Mouse (Mus musculus): Measurements from ENCODE around the gene Sdk2. TPM values are rescaled to one million over a fixed set of nuclear protein-coding genes. Genes with fewer than 3 reads are reported as not detected.
A peak's percentile ranks its signal among the peaks of the same experiment; 100 is the strongest.

Sdk2 gene
- polyA plus RNA-seq, 1 experiment from 2014 or later: 3.5 TPM

DNA sequence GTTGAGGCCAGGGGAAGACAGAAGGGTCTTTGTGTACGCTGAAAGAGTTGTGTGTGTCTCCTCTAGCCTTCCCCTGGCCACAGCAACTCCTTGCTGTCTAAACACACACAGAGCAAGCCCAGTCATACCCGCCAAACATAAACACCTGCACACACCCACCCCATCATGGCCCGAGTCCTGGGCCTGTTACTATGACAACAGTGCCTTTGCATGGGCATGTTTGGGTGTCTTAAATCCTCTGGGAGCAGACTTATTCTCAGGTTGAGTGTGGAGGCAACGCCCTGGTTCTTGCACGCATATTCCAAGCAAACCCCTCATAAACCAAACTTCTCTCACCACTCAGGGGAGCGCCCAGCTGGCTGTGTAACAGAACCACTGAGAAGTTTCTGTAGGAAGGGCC is 173.9 kb downstream of the Sdk2 start:
- no peak overlapping the region for H3K27ac ChIP-seq (ENCODE audit: low read depth)
- no peak for DNase-seq
- 59% methylated on average over 6 of the region's 6 CpGs for WGBS

DNA sequence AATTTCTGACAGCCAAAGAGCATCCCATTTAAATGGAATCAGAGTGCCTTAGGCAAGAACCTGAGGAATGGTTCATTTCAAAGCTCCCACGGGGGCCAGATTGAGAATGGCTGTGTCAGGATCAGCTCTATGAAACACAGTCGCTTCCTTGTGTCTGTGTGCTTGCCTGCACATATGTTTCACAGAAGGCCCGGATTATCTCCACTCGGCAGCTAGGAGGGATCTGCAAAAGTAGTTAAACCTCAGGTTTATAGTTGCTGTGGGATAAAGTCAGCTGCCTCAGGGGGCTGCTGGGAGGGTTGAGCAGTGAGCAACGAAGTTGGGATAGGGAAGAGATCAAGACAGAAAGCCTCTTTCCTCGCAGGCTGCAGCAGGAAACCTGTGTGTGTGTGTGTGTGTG is 174.8 kb downstream of the Sdk2 start:
- Histone ChIP-seq H3K9me3 (ENCODE audit: low read depth, low read length) (no peaks in the 10 kb centered on the region), H3K27me3 (ENCODE audit: insufficient read depth, low read length) (no peaks in the 10 kb centered on the region), H3K27ac (ENCODE audit: low read depth) (no peak overlapping the region), H3K9ac (no peak overlapping the region), H3K4me2 (no peak overlapping the region), H3K4me3 (ENCODE audit: low read depth, low read length) (no peak overlapping the region), H3K4me1 (ENCODE audit: insufficient read depth) (no peaks in the 10 kb centered on the region), H3K36me3 (ENCODE audit: insufficient read depth) (no peaks in the 10 kb centered on the region)
- no peak for DNase-seq
- no peak for TF ChIP-seq CTCF (IDR thresholded peaks at IDR 0.05; ENCODE audit: low read depth)
- 66% methylated on average over 6 of the region's 6 CpGs for WGBS
- ATAC-seq (ENCODE audit: insufficient read depth): no peak

More for the DNA sequence above, 173.9 kb downstream of the Sdk2 start:
- Histone ChIP-seq H3K4me2 (no peak overlapping the region), H3K9me3 (ENCODE audit: low read depth, low read length) (no peaks in the 10 kb centered on the region), H3K9ac (no peak overlapping the region; the same call in 1 of the 2 replicates), H3K36me3 (ENCODE audit: insufficient read depth) (no peaks in the 10 kb centered on the region), H3K4me3 (ENCODE audit: low read depth, low read length) (no peak overlapping the region), H3K27me3 (ENCODE audit: insufficient read depth, low read length) (no peaks in the 10 kb centered on the region), H3K4me1 (ENCODE audit: insufficient read depth) (no peaks in the 10 kb centered on the region)
- peak; percentile 35 for ATAC-seq (ENCODE audit: insufficient read depth)
- TF ChIP-seq CTCF (IDR thresholded peaks at IDR 0.05; ENCODE audit: low read depth): no peak

DNA sequence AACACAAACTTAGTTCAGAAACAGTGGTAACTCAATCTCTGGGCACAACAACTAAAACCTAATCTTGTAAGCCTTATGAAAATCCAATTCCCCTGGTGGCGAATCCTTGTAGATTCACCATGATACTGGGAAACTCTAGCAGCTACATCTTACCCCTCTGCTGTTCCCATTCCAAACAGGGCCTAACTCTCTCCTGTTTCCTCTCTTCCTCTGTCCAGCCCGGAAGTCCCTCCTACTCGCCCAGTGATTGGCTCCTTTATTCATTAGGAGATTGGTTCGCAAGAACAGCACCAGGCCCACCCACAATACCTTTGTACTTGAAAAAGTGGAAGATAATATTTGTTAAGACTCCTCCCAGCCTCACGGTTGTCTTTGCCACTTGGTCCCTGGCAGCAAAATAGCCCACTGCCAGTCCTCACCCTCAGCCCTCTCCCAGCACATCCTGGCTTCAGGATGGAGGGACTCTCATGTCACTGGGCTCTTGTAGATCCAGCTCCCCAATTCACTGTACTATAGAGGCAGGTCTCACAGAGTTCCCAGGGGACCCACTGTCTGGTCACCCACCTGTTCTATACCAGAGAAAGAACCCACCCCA is 178.6 kb downstream of the Sdk2 start:
- no peak for TF ChIP-seq CTCF (IDR thresholded peaks at IDR 0.05; ENCODE audit: low read depth)
- H3K4me1 ChIP-seq (ENCODE audit: insufficient read depth): no peaks in the 10 kb centered on the region
- no peak overlapping the region for H3K27ac ChIP-seq (ENCODE audit: low read depth)
- no peak overlapping the region for H3K4me3 ChIP-seq (ENCODE audit: low read depth, low read length)
- no peak overlapping the region for H3K4me2 ChIP-seq
- DNase-seq: no peak
- no peaks in the 10 kb centered on the region for H3K36me3 ChIP-seq (ENCODE audit: insufficient read depth)
- H3K9me3 ChIP-seq (ENCODE audit: low read depth, low read length): no peaks in the 10 kb centered on the region
- ATAC-seq (ENCODE audit: insufficient read depth): no peak
- H3K27me3 ChIP-seq (ENCODE audit: insufficient read depth, low read length): no peaks in the 10 kb centered on the region
- WGBS: 81% methylated on average over 5 of the region's 5 CpGs
- no peak overlapping the region for H3K9ac ChIP-seq

- ATAC-seq (ENCODE audit: insufficient read depth) (peak; percentile 78), DNase-seq (peak; percentile 78)
- no peaks in the 10 kb centered on the region for H3K36me3 ChIP-seq (ENCODE audit: insufficient read depth)
- H3K4me1 ChIP-seq (ENCODE audit: insufficient read depth): no peaks in the 10 kb centered on the region
- no peak overlapping the region for H3K9ac ChIP-seq
- no peak overlapping the region for H3K4me3 ChIP-seq (ENCODE audit: low read depth, low read length)
- H3K4me2 ChIP-seq: no peak overlapping the region
- H3K27me3 ChIP-seq (ENCODE audit: insufficient read depth, low read length): no peaks in the 10 kb centered on the region
- WGBS: 40% methylated on average over 7 of the region's 7 CpGs
- H3K27ac ChIP-seq (ENCODE audit: low read depth): peak overlapping the region; percentile 9; the same call in 1 of the 2 replicates
- no peak for TF ChIP-seq CTCF (IDR thresholded peaks at IDR 0.05; ENCODE audit: low read depth)
- H3K9me3 ChIP-seq (ENCODE audit: low read depth, low read length): no peaks in the 10 kb centered on the region
These were observed 180.5 kb downstream of the Sdk2 start for GRCm38 (mm10) chr11:113886299-113886698.

- ATAC-seq (ENCODE audit: insufficient read depth): no peak
- Histone ChIP-seq H3K27ac (ENCODE audit: low read depth) (no peak overlapping the region), H3K9me3 (ENCODE audit: low read depth, low read length) (no peaks in the 10 kb centered on the region), H3K9ac (no peak overlapping the region), H3K4me1 (ENCODE audit: insufficient read depth) (no peaks in the 10 kb centered on the region), H3K27me3 (ENCODE audit: insufficient read depth, low read length) (no peaks in the 10 kb centered on the region), H3K4me3 (ENCODE audit: low read depth, low read length) (no peak overlapping the region), H3K4me2 (no peak overlapping the region), H3K36me3 (ENCODE audit: insufficient read depth) (no peaks in the 10 kb centered on the region)
- no peak for TF ChIP-seq CTCF (IDR thresholded peaks at IDR 0.05; ENCODE audit: low read depth)
- 57% methylated on average over 11 of the region's 11 CpGs for WGBS
- no peak for DNase-seq
These were observed 181.9 kb downstream of the Sdk2 start for GRCm38 (mm10) chr11:113884962-113885361.

- no peak overlapping the region for H3K4me3 ChIP-seq (ENCODE audit: low read depth, low read length)
- no peak overlapping the region for H3K9ac ChIP-seq
- no peaks in the 10 kb centered on the region for H3K4me1 ChIP-seq (ENCODE audit: insufficient read depth)
- no peak for TF ChIP-seq CTCF (IDR thresholded peaks at IDR 0.05; ENCODE audit: low read depth)
- no peaks in the 10 kb centered on the region for H3K36me3 ChIP-seq (ENCODE audit: insufficient read depth)
- H3K4me2 ChIP-seq: no peak overlapping the region
- ATAC-seq (ENCODE audit: insufficient read depth): no peak
- H3K9me3 ChIP-seq (ENCODE audit: low read depth, low read length): no peaks in the 10 kb centered on the region
- H3K27ac ChIP-seq (ENCODE audit: low read depth): no peak overlapping the region
- WGBS: 80% methylated on average over 8 of the region's 8 CpGs
- DNase-seq: no peak
- no peaks in the 10 kb centered on the region for H3K27me3 ChIP-seq (ENCODE audit: insufficient read depth, low read length)
These were observed 183.8 kb downstream of the Sdk2 start for GRCm38 (mm10) chr11:113883031-113883430.

GRCm38 (mm10) chr11:113881864-113882263 is 185.0 kb downstream of the Sdk2 start:
- H3K27ac ChIP-seq (ENCODE audit: low read depth): no peak overlapping the region
- whole genome bisulfite sequencing: 93% methylated on average over 6 of the region's 6 CpGs
- no peaks in the 10 kb centered on the region for H3K27me3 ChIP-seq (ENCODE audit: insufficient read depth, low read length)
- no peak for ATAC-seq (ENCODE audit: insufficient read depth)
- no peak overlapping the region for H3K4me3 ChIP-seq (ENCODE audit: low read depth, low read length)
- no peak overlapping the region for H3K4me2 ChIP-seq
- H3K4me1 ChIP-seq (ENCODE audit: insufficient read depth): no peaks in the 10 kb centered on the region
- DNase-seq: no peak
- no peak overlapping the region for H3K9ac ChIP-seq
- no peaks in the 10 kb centered on the region for H3K9me3 ChIP-seq (ENCODE audit: low read depth, low read length)
- no peaks in the 10 kb centered on the region for H3K36me3 ChIP-seq (ENCODE audit: insufficient read depth)
- TF ChIP-seq CTCF (IDR thresholded peaks at IDR 0.05; ENCODE audit: low read depth): no peak
